9 mouse cellular contexts compared by ENCODE assay signal in genomic region chr10:97712687-97713086, GRCm38 (mm10). TPM values are rescaled to one million over a fixed set of nuclear protein-coding genes. Genes with fewer than 3 reads are reported as not detected.
A peak's percentile ranks its signal among the peaks of the same experiment; 100 is the strongest.
DNase-seq lines count a peak whose midpoint lies in the region; ATAC-seq and TF ChIP-seq lines count a peak whose summit lies in the region.
"Had no signal": no experiment of that assay in that cellular context is flagged by ENCODE, and none has a peak within 500 bp of the region (broad histone marks: within the 10 kb centered on the region; RNA-seq: fewer than 3 reads in every experiment).

No protein-coding gene starts in this region.

- peak; percentile 90 for TF ChIP-seq CTCF in Patski (IDR thresholded peaks at IDR 0.05)

- peaks cover 16% of the 10 kb centered on the region for H3K27me3 ChIP-seq in Patski
- H3K27me3 ChIP-seq in hindbrain, embryonic 14.5 days (ENCODE audit: control insufficient read depth, insufficient read depth, low read length) = no peaks in the 10 kb centered on the region

- no peak overlapping the region for H3K4me3 ChIP-seq in hindbrain, embryonic 14.5 days (replicated peaks; ENCODE audit: low read length)
- H3K4me3 ChIP-seq: myocyte had no signal

- H3K4me1 ChIP-seq in hindbrain, embryonic 14.5 days (replicated peaks; ENCODE audit: control insufficient read depth, insufficient read depth, low read length) = no peaks in the 10 kb centered on the region

- in situ Hi-C loops in Patski (cut with MboI; ENCODE audit: low pct_unique_long_range_greater_than_20kb) = loop anchor here (10.0 to 25.0 kb wide), 2 partner anchors 1372 to 1900 kb away; no protein-coding TSS in a partner anchor

- H3K4me2 ChIP-seq in hindbrain, embryonic 14.5 days (replicated peaks) = no peak overlapping the region

- CTCF ChIA-PET in Patski (lab: Charles Lee) = interaction anchor here (0.7 to 1.6 kb wide), 4 partner anchors 9 to 158 kb away, joined by 3 to 6 read pairs (median 4); no protein-coding TSS in a partner anchor

- H3K9me3 ChIP-seq in hindbrain, embryonic 14.5 days (ENCODE audit: control insufficient read depth, low read length) = no peaks in the 10 kb centered on the region

- peak; percentile 27 for DNase-seq in ovary, postnatal 14 days (ENCODE audit: low spot score)
- DNase-seq in ovary, postnatal 10 days (ENCODE audit: low spot score) = no peak
- DNase-seq in Patski (ENCODE audit: low read depth, low spot score) = no peak
- DNase-seq in cerebellum, postnatal 10 days = peak; percentile 64 to 83
- DNase-seq in hindbrain, embryonic 14.5 days (ENCODE audit: low spot score) = peak; percentile 89
- peak; percentile 46 for DNase-seq in testis, postnatal 10 days (ENCODE audit: low spot score)

- no peaks in the 10 kb centered on the region for H3K36me3 ChIP-seq in hindbrain, embryonic 14.5 days (replicated peaks; ENCODE audit: control insufficient read depth, insufficient read depth)

- H3K27ac ChIP-seq in hindbrain, embryonic 14.5 days = no peak overlapping the region

- WGBS in hindbrain, embryonic 14.5 days = 4% methylated on average over 5 of the region's 5 CpGs

- POLR2A ChIA-PET in Patski (lab: Charles Lee) = no interaction called here

- peak; percentile 51 for ATAC-seq in Patski
- no peak for ATAC-seq in hindbrain, embryonic 14.5 days (ENCODE audit: low FRiP score)
- peak; percentile 72 for ATAC-seq in megakaryocyte, adult 5-6 weeks (ENCODE audit: poor library complexity, severe bottlenecking)

- no peak overlapping the region for H3K9ac ChIP-seq in hindbrain, embryonic 14.5 days

RNA-seq across cellular contexts. Expression of gene C030005K15Rik, which starts 13.9 kb away (rescaled TPM):
- polyA plus RNA-seq in Patski (2021) = not detected
- not detected in 2 replicates for polyA plus RNA-seq in hindbrain, embryonic 14.5 days (2014; fragmentation: Nextera tagmentation; extraction: Ambion mirVana)
- not detected in 2 replicates for total RNA-seq in megakaryocyte, adult 5-6 weeks (2015)
- total RNA-seq in megakaryocyte, adult 5-6 weeks (2017) = not detected in 2 replicates
- total RNA-seq: heart, adult 18-20 months had no signal
- polyA plus RNA-seq: myocyte had no signal

RNA-seq across cellular contexts. Expression of gene Ccer1, which starts 19.8 kb away (rescaled TPM):
- polyA plus RNA-seq in Patski (2021) = not detected
- polyA plus RNA-seq in hindbrain, embryonic 14.5 days (2014; fragmentation: Nextera tagmentation; extraction: Ambion mirVana) = not detected in 2 replicates
- total RNA-seq in megakaryocyte, adult 5-6 weeks (2015) = not detected in 2 replicates
- total RNA-seq in megakaryocyte, adult 5-6 weeks (2017) = not detected in 2 replicates
- total RNA-seq: heart, adult 18-20 months had no signal
- polyA plus RNA-seq: myocyte had no signal

Comparison
In these comparisons a context has a peak if more than half of its experiments do, and no peak if none do; other contexts are left out.
1. DNase-seq: peak in ovary, postnatal 14 days (single experiment), cerebellum, postnatal 10 days (2 of 2), hindbrain, embryonic 14.5 days (single experiment) and testis, postnatal 10 days (single experiment); none in ovary, postnatal 10 days (single experiment) and Patski (single experiment).